Mouse (Mus musculus): ENCODE data around the gene Aff1.

DNA sequence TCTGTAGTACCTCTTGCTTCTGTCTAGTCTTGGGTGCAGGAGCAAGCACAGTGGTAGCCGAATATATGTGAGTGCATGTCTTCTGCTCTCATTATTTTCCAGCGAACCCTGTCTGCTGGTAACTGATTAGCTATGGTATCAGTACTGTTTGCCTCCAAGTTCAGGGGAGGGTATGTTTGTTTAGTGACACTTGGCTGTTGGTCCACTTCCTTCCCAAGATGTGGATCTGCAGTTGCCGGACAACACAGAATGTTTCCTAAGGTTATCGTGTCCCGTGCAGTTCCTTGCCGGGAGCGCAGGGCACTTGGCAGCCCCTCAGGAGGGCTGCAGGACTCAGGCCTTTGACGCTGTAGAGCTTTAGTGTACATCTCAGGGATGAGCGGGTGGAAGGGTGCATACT, 128.9 kb downstream of the Aff1 start:
- TF ChIP-seq CTCF (IDR thresholded peaks at IDR 0.05; ENCODE audit: borderline replicate concordance, extremely low read depth, insufficient read depth, insufficient read length) (no peak), POLR2A (IDR thresholded peaks at IDR 0.05; ENCODE audit: borderline replicate concordance, extremely low read depth, insufficient read depth, insufficient read length, poor library complexity, severe bottlenecking) (no peak)

All from brain, embryonic 14.5 days (tissue).